Mouse (Mus musculus) frontal cortex, adult (tissue): ENCODE data around the gene Zfp982.
"Not testable (repeated sequence)": the region's sequence is repeated elsewhere in the genome, so short reads cannot be mapped to it uniquely, and the experiment has no call there.

Experiments used
- ATAC-seq: cut with Nextera tagmentation; 2 replicates; pipeline ENCODE4 v1.9.2; 2017; ENCODE audit warnings: mild to moderate bottlenecking, moderate library complexity, mixed read lengths; ENCODE audit not compliant: low TSS enrichment

The Zfp982 gene

GRCm38 (mm10) chr4:147492117-147492516 lies at the start of gene Zfp982:
Zfp982 (plus strand) TSS chr4:147492417.
- ATAC-seq: not testable (repeated sequence)

GRCm38 (mm10) chr4:147442649-147443553 lies 49.3 kb upstream of the Zfp982 start:
- not testable (repeated sequence) for ATAC-seq

GRCm38 (mm10) chr4:147443554-147443927 lies 48.7 kb upstream of the Zfp982 start:
- not testable (repeated sequence) for ATAC-seq

- ATAC-seq: not testable (repeated sequence)
Measured at GRCm38 (mm10) chr4:147445371-147445770, 46.8 kb upstream of the Zfp982 start.

- ATAC-seq: no peak
Measured at GRCm38 (mm10) chr4:147448358-147448757, 43.9 kb upstream of the Zfp982 start.

- no peak for ATAC-seq
Measured at GRCm38 (mm10) chr4:147449099-147449581, 43.1 kb upstream of the Zfp982 start.

- ATAC-seq: not testable (repeated sequence)
Measured at GRCm38 (mm10) chr4:147449986-147450385, 42.2 kb upstream of the Zfp982 start.

GRCm38 (mm10) chr4:147467207-147467606 lies 25.0 kb upstream of the Zfp982 start:
- not testable (repeated sequence) for ATAC-seq

GRCm38 (mm10) chr4:147498772-147499613 lies 6.8 kb downstream of the Zfp982 start:
- ATAC-seq: not testable (repeated sequence)

GRCm38 (mm10) chr4:147509174-147509573 lies 17.0 kb downstream of the Zfp982 start:
- no peak for ATAC-seq

- no peak for ATAC-seq
Measured at GRCm38 (mm10) chr4:147518981-147519380, 26.8 kb downstream of the Zfp982 start.

- ATAC-seq: no peak
Measured at GRCm38 (mm10) chr4:147520100-147520499, 27.9 kb downstream of the Zfp982 start.

- no peak for ATAC-seq
Measured at GRCm38 (mm10) chr4:147525125-147525524, 32.9 kb downstream of the Zfp982 start.

GRCm38 (mm10) chr4:147530366-147530765 lies 38.1 kb downstream of the Zfp982 start:
- no peak for ATAC-seq

GRCm38 (mm10) chr4:147535916-147536315 lies 43.7 kb downstream of the Zfp982 start:
- not testable (repeated sequence) for ATAC-seq

- ATAC-seq: no peak
Measured at GRCm38 (mm10) chr4:147537702-147538101, 45.5 kb downstream of the Zfp982 start.

GRCm38 (mm10) chr4:147539918-147540317 lies 47.7 kb downstream of the Zfp982 start, which contains the start of gene Gm16503:
Gm16503 (plus strand) TSS chr4:147540218.
- ATAC-seq: not testable (repeated sequence)

GRCm38 (mm10) chr4:147541105-147541504 lies 48.9 kb downstream of the Zfp982 start:
- ATAC-seq: no peak

- ATAC-seq: not testable (repeated sequence)
Measured at GRCm38 (mm10) chr4:147553071-147553470, 60.9 kb downstream of the Zfp982 start, which contains the start of gene Zfp985. Zfp985 (plus strand) TSS chr4:147553277.

GRCm38 (mm10) chr4:147554361-147554760 lies 62.1 kb downstream of the Zfp982 start:
- ATAC-seq: not testable (repeated sequence)

- not testable (repeated sequence) for ATAC-seq
Measured at GRCm38 (mm10) chr4:147556921-147557320, 64.7 kb downstream of the Zfp982 start.

- not testable (repeated sequence) for ATAC-seq
Measured at GRCm38 (mm10) chr4:147558011-147558410, 65.8 kb downstream of the Zfp982 start.
